8 mouse cellular contexts compared by ENCODE assay signal in the genomic region with DNA sequence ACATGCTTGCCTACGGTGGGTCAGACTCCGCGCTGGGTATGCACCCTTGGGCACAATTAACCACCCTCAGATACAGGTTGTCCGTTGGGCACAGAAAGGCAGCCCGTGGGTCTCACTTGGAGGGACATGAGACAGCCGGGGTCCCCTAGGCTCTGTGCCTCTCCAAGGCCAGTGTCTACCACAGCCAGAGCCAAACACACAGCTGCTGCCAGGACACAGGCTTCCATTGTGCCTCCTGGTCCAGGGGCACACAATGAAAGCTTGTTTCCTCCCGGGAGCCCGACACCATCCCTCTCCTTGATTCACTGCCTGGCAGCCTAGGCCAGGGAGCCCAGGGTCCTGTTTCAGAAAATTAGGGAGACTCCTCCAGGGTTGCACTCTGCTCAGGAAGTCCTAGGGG.
DNase-seq lines count a peak whose midpoint lies in the region; ATAC-seq lines count a peak whose summit lies in the region.

No protein-coding gene starts in this region.

- no peaks in the 10 kb centered on the region for H3K36me3 ChIP-seq in embryonic facial prominence, embryonic 14.5 days (ENCODE audit: control insufficient read depth, insufficient read depth, low read length)
- no peaks in the 10 kb centered on the region for H3K36me3 ChIP-seq in intestine, embryonic 16.5 days (ENCODE audit: control insufficient read depth, insufficient read depth, low read length)
- no peaks in the 10 kb centered on the region for H3K36me3 ChIP-seq in midbrain, embryonic 11.5 days (ENCODE audit: control insufficient read depth, insufficient read depth, low read length)

- ATAC-seq in embryonic facial prominence, embryonic 14.5 days (ENCODE audit: low read depth) = peak; percentile 60; the same call in 1 of the 2 replicates
- peak; percentile 31; the same call in 1 of the 2 replicates for ATAC-seq in intestine, embryonic 16.5 days
- peak; percentile 50; the same call in 1 of the 2 replicates for ATAC-seq in midbrain, embryonic 11.5 days (ENCODE audit: low FRiP score)
- no peak for ATAC-seq in megakaryocyte progenitor cell, adult 5-6 weeks (replicated peaks; ENCODE audit: poor library complexity)

- H3K9me3 ChIP-seq in embryonic facial prominence, embryonic 14.5 days (ENCODE audit: control insufficient read depth, low read length) = no peaks in the 10 kb centered on the region
- H3K9me3 ChIP-seq in intestine, embryonic 16.5 days (ENCODE audit: control insufficient read depth, low read length) = no peaks in the 10 kb centered on the region
- H3K9me3 ChIP-seq in midbrain, embryonic 11.5 days (ENCODE audit: control insufficient read depth, low read length) = no peaks in the 10 kb centered on the region

- H3K4me2 ChIP-seq in embryonic facial prominence, embryonic 14.5 days (ENCODE audit: low read depth, low read length) = no peak overlapping the region
- H3K4me2 ChIP-seq in intestine, embryonic 16.5 days (ENCODE audit: low read depth, low read length) = no peak overlapping the region
- no peak overlapping the region for H3K4me2 ChIP-seq in midbrain, embryonic 11.5 days

- WGBS in embryonic facial prominence, embryonic 14.5 days = 64% methylated on average over 8 of the region's 8 CpGs
- 83% methylated on average over 8 of the region's 8 CpGs for WGBS in intestine, embryonic 16.5 days
- 82% methylated on average over 8 of the region's 8 CpGs for WGBS in midbrain, embryonic 11.5 days

- H3K27me3 ChIP-seq in embryonic facial prominence, embryonic 14.5 days (replicated peaks; ENCODE audit: control insufficient read depth, insufficient read depth, low read length) = no peaks in the 10 kb centered on the region
- no peaks in the 10 kb centered on the region for H3K27me3 ChIP-seq in intestine, embryonic 16.5 days (replicated peaks; ENCODE audit: control insufficient read depth, insufficient read depth, low read length)
- H3K27me3 ChIP-seq in midbrain, embryonic 11.5 days (ENCODE audit: control insufficient read depth, insufficient read depth, low read length) = no peaks in the 10 kb centered on the region

- DNase-seq in cerebellum, adult 9-10 months = peak; percentile 28
- DNase-seq in cerebellum, adult 11 months = no peak
- peak; percentile 56 for DNase-seq in embryonic facial prominence, embryonic 14.5 days (ENCODE audit: low spot score)
- DNase-seq in midbrain, embryonic 11.5 days (ENCODE audit: low spot score, missing footprints) = no peak
- no peak for DNase-seq in ovary, postnatal 14 days (ENCODE audit: low spot score)
- DNase-seq in lung, postnatal 10 days = no peak

- no peak overlapping the region for H3K4me3 ChIP-seq in embryonic facial prominence, embryonic 14.5 days (ENCODE audit: low read depth, low read length)
- no peak overlapping the region for H3K4me3 ChIP-seq in intestine, embryonic 16.5 days (ENCODE audit: low read length)
- no peak overlapping the region for H3K4me3 ChIP-seq in midbrain, embryonic 11.5 days (ENCODE audit: low read depth, low read length)

- no peak overlapping the region for H3K9ac ChIP-seq in embryonic facial prominence, embryonic 14.5 days (ENCODE audit: low read depth, low read length)
- H3K9ac ChIP-seq in intestine, embryonic 16.5 days (ENCODE audit: low read depth, low read length) = no peak overlapping the region
- H3K9ac ChIP-seq in midbrain, embryonic 11.5 days (ENCODE audit: low read length) = no peak overlapping the region

- H3K27ac ChIP-seq in embryonic facial prominence, embryonic 14.5 days (replicated peaks; ENCODE audit: low read depth, low read length) = peak overlapping the region; percentile 42; the same call in 1 of the 2 replicates
- H3K27ac ChIP-seq in intestine, embryonic 16.5 days (ENCODE audit: low read length) = peak overlapping the region; percentile 49
- no peak overlapping the region for H3K27ac ChIP-seq in midbrain, embryonic 11.5 days (ENCODE audit: low read depth, low read length)

- H3K4me1 ChIP-seq in embryonic facial prominence, embryonic 14.5 days (ENCODE audit: control insufficient read depth, insufficient read depth, low read length) = peaks cover 15% of the 10 kb centered on the region
- peaks cover 16% of the 10 kb centered on the region for H3K4me1 ChIP-seq in intestine, embryonic 16.5 days (ENCODE audit: control insufficient read depth, insufficient read depth, low read length)
- H3K4me1 ChIP-seq in midbrain, embryonic 11.5 days (ENCODE audit: control insufficient read depth, insufficient read depth, low read length) = no peaks in the 10 kb centered on the region

Comparison
In these comparisons a context has a peak if more than half of its experiments do, and no peak if none do; other contexts are left out.
1. DNase-seq: peak in cerebellum, adult 9-10 months (single experiment) and embryonic facial prominence, embryonic 14.5 days (single experiment); none in cerebellum, adult 11 months (single experiment), midbrain, embryonic 11.5 days (single experiment), ovary, postnatal 14 days (single experiment) and lung, postnatal 10 days (single experiment).